7 mouse cellular contexts compared by ENCODE assay signal in the genomic region with DNA sequence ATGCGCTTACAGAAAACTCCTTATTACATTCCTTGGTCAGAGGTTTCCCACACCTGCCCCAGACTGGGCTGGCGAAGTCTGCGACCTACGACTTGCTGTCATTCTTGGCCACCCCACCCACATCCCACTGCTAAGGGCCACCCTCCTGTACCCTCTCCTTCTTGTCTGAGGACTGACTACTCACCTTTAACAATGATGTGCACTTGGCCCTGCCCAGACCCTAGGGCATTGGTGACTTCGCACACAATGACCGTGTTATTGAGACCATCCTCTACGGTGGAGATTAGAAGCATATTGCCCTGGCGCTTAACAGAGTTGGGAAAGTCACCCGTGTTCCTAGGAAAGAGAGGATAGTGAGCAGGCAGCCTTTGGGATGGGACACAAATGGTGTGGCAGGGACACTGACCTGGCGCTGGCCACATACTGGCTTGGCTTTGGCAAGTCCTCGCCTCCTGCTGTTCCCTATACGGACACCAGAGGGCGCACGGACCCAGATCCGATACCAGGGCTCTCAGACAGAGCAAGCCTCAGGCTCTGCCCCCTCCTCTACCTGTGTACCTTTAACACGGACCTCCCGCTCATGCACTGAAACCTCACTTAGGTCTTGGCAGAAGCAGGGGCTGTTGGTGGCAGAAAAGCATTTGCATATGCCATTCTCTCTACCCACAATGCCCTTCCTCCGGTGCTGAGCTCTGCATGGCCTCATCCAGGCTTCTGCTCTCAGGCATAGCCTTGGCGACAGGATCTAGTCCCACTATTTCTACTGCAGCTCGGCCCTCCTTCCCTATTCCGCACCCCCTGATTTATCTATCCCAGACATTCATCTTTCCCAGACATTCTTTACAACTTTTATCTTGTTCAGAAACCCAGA. TPM values are rescaled to one million over a fixed set of nuclear protein-coding genes. Genes with fewer than 3 reads are reported as not detected.
DNase-seq lines count a peak whose midpoint lies in the region; ATAC-seq and TF ChIP-seq lines count a peak whose summit lies in the region.

No protein-coding gene starts in this region.

- no peaks in the 10 kb centered on the region for H3K4me1 ChIP-seq in cortical plate, adult 2 months (ENCODE audit: control insufficient read depth, insufficient read depth, low read length)
- H3K4me1 ChIP-seq in intestine, embryonic 15.5 days (replicated peaks) = no peaks in the 10 kb centered on the region
- H3K4me1 ChIP-seq in midbrain, embryonic 12.5 days = no peaks in the 10 kb centered on the region

- H3K4me3 ChIP-seq in cortical plate, adult 2 months (ENCODE audit: insufficient read depth, low read length) = no peak overlapping the region
- H3K4me3 ChIP-seq in intestine, embryonic 15.5 days (replicated peaks) = no peak overlapping the region
- no peak overlapping the region for H3K4me3 ChIP-seq in midbrain, embryonic 12.5 days

- intact Hi-C loops in left cerebral cortex, postnatal 36 days (cut with DNase I) = loop anchor here (1.0 kb wide), 1 partner anchor 46 kb away; no protein-coding TSS in a partner anchor

- no peak overlapping the region for H3K27ac ChIP-seq in cortical plate, adult 2 months (ENCODE audit: insufficient read depth, low read length)
- no peak overlapping the region for H3K27ac ChIP-seq in intestine, embryonic 15.5 days
- no peak overlapping the region for H3K27ac ChIP-seq in midbrain, embryonic 12.5 days (replicated peaks)

- peak; percentile 70 for TF ChIP-seq CTCF in cortical plate, adult 2 months (IDR thresholded peaks at IDR 0.05; ENCODE audit: extremely low read depth, insufficient read depth, low read length)

- peak; percentile 75 to 92 for DNase-seq in adrenal gland, adult (ENCODE audit: inconsistent age in 2 of 2, low spot score in 1 of 2)
- peak; percentile 65 for DNase-seq in gastrocnemius, postnatal 25 days
- peak; percentile 63 to 67 for DNase-seq in left cerebral cortex, postnatal 36 days (ENCODE audit: low spot score in 2 of 2)
- peak; percentile 79 for DNase-seq in right cerebral cortex, postnatal 4 days

- no peaks in the 10 kb centered on the region for H3K27me3 ChIP-seq in intestine, embryonic 15.5 days (replicated peaks)
- no peaks in the 10 kb centered on the region for H3K27me3 ChIP-seq in midbrain, embryonic 12.5 days

- no peak for TF ChIP-seq POLR2A in cortical plate, adult 2 months (IDR thresholded peaks at IDR 0.05; ENCODE audit: extremely low read depth, insufficient read depth, low read length)

- no peak overlapping the region for H3K9ac ChIP-seq in intestine, embryonic 15.5 days
- H3K9ac ChIP-seq in midbrain, embryonic 12.5 days (replicated peaks) = no peak overlapping the region

- ATAC-seq in intestine, embryonic 15.5 days = peak; percentile 74
- ATAC-seq in midbrain, embryonic 12.5 days (ENCODE audit: low FRiP score, low read depth) = peak; percentile 62

- WGBS in intestine, embryonic 15.5 days = 52% methylated on average over 21 of the region's 21 CpGs
- WGBS in midbrain, embryonic 12.5 days = 53% methylated on average over 21 of the region's 21 CpGs

- no peaks in the 10 kb centered on the region for H3K9me3 ChIP-seq in intestine, embryonic 15.5 days
- peaks cover 6% of the 10 kb centered on the region; the same call in 1 of the 2 replicates for H3K9me3 ChIP-seq in midbrain, embryonic 12.5 days

- peaks cover 21% of the 10 kb centered on the region for H3K36me3 ChIP-seq in intestine, embryonic 15.5 days
- peaks cover 13% of the 10 kb centered on the region; the same call in 1 of the 2 replicates for H3K36me3 ChIP-seq in midbrain, embryonic 12.5 days

- no peak overlapping the region for H3K4me2 ChIP-seq in intestine, embryonic 15.5 days (replicated peaks)
- H3K4me2 ChIP-seq in midbrain, embryonic 12.5 days (replicated peaks) = no peak overlapping the region

RNA-seq across cellular contexts. Expression of gene Pvr, which starts 10.3 kb away (rescaled TPM):
- polyA plus RNA-seq in cortical plate, adult 2 months (2012; rRNA removed) = 9.7 and 11.8 TPM in 2 replicates
- 1 to 10 TPM; 5.6 to 6.1 TPM for total RNA-seq in gastrocnemius, postnatal 25 days (2021)
- 13.3 TPM in 2 replicates for polyA plus RNA-seq in intestine, embryonic 15.5 days (2015; fragmentation: Nextera tagmentation; extraction: Ambion mirVana)
- 10 to 100 TPM; 10.7 to 12.0 TPM for total RNA-seq in left cerebral cortex, postnatal 36 days (2021)
- polyA plus RNA-seq in midbrain, embryonic 12.5 days (2016; fragmentation: Nextera tagmentation; extraction: Ambion mirVana) = 3.4 and 3.7 TPM in 2 replicates

RNA-seq across cellular contexts. Expression of gene Ceacam19, which starts 22.9 kb away (rescaled TPM):
- not detected in 2 replicates for polyA plus RNA-seq in cortical plate, adult 2 months (2012; rRNA removed)
- not detected for total RNA-seq in gastrocnemius, postnatal 25 days (2021)
- polyA plus RNA-seq in intestine, embryonic 15.5 days (2015; fragmentation: Nextera tagmentation; extraction: Ambion mirVana) = not detected in 2 replicates
- not detected for total RNA-seq in left cerebral cortex, postnatal 36 days (2021)
- polyA plus RNA-seq in midbrain, embryonic 12.5 days (2016; fragmentation: Nextera tagmentation; extraction: Ambion mirVana) = not detected in 2 replicates

RNA-seq across cellular contexts. Expression of gene Igsf23, which starts 39.9 kb away (rescaled TPM):
- polyA plus RNA-seq in cortical plate, adult 2 months (2012; rRNA removed) = not detected in 2 replicates
- total RNA-seq in gastrocnemius, postnatal 25 days (2021) = not detected
- polyA plus RNA-seq in intestine, embryonic 15.5 days (2015; fragmentation: Nextera tagmentation; extraction: Ambion mirVana) = 7.5 and 8.0 TPM in 2 replicates
- total RNA-seq in left cerebral cortex, postnatal 36 days (2021) = not detected
- polyA plus RNA-seq in midbrain, embryonic 12.5 days (2016; fragmentation: Nextera tagmentation; extraction: Ambion mirVana) = not detected in 2 replicates

RNA-seq across cellular contexts. Expression of gene Ceacam16, which starts 49.6 kb away (rescaled TPM):
- not detected in 2 replicates for polyA plus RNA-seq in cortical plate, adult 2 months (2012; rRNA removed)
- not detected for total RNA-seq in gastrocnemius, postnatal 25 days (2021)
- not detected in 2 replicates for polyA plus RNA-seq in intestine, embryonic 15.5 days (2015; fragmentation: Nextera tagmentation; extraction: Ambion mirVana)
- total RNA-seq in left cerebral cortex, postnatal 36 days (2021) = not detected
- 0.17 TPM in 1 of 2 replicates, not detected in the other for polyA plus RNA-seq in midbrain, embryonic 12.5 days (2016; fragmentation: Nextera tagmentation; extraction: Ambion mirVana)

RNA-seq across cellular contexts. Expression of gene Ceacam20, which starts 54.6 kb away (rescaled TPM):
- not detected in 2 replicates for polyA plus RNA-seq in cortical plate, adult 2 months (2012; rRNA removed)
- total RNA-seq in gastrocnemius, postnatal 25 days (2021) = not detected
- polyA plus RNA-seq in intestine, embryonic 15.5 days (2015; fragmentation: Nextera tagmentation; extraction: Ambion mirVana) = 1.5 and 1.7 TPM in 2 replicates
- not detected for total RNA-seq in left cerebral cortex, postnatal 36 days (2021)
- polyA plus RNA-seq in midbrain, embryonic 12.5 days (2016; fragmentation: Nextera tagmentation; extraction: Ambion mirVana) = not detected in 2 replicates
